Mouse (Mus musculus): Measurements from ENCODE around the gene Mamdc2.

The Mamdc2 gene

DNA sequence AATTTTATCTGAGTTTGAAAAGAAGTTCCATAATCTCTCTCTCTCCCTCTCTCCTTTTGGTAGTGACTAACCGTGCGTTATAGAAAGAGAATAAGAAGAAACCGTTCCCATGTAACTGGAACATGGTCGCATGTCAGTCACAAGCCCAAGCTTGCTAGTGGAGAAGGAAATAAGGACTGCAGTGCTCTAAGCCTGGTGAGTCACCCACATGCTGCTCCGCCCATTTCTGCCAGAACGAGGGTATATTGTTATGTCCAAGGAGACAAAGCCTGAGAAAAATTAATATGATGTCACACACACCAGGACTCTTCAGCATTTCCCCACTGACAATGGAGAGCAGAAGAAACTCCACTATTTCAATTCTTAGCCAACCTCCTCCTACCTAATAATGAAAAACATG is 93.5 kb downstream of the Mamdc2 start:
- no peak for DNase-seq

DNA sequence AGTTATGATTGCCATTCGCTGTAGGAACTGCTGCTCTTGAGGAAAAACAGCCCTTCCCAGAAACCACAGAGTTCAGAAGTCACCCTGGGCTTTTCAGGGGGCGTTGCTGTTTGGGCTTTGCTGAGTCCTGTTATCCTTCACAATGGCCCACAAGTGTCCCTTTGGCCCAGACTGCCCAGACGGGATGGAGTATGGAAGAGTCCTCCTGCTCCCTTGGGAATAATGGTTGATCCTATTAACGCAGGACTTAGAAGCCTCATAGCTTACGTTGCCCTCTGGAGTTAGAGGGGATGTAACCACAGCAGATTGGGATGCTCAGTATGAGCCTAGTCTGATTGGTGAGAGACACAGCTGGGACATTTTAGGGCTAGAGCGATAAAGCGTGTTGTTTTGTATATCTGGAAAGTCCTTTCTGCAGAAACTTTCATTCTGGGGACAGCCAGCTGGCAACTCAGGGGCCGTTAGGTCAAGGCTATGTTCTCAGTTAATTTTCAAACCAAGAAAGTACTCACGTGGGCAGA is 94.3 kb downstream of the Mamdc2 start:
- DNase-seq = peak; percentile 73

DNA sequence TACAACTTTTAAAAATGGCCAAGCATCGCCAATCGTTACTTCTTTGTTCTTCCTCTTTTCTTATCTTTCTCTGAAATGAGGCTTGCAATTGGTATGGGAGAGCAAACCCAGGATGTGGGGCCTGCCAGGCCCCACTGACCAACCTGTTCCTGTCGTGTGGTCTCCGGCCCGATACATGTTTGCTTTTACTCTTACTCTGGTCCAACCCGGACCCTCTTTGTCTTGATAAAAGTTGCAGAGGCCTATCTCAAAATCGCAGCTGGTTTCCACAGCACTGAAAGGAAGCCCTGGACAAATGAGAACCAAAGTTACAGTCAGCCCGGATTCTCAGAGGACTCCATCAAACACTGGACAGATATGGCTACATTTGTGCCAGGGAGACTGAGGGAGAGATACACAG is 95.1 kb downstream of the Mamdc2 start:
- DNase-seq = no peak

DNA sequence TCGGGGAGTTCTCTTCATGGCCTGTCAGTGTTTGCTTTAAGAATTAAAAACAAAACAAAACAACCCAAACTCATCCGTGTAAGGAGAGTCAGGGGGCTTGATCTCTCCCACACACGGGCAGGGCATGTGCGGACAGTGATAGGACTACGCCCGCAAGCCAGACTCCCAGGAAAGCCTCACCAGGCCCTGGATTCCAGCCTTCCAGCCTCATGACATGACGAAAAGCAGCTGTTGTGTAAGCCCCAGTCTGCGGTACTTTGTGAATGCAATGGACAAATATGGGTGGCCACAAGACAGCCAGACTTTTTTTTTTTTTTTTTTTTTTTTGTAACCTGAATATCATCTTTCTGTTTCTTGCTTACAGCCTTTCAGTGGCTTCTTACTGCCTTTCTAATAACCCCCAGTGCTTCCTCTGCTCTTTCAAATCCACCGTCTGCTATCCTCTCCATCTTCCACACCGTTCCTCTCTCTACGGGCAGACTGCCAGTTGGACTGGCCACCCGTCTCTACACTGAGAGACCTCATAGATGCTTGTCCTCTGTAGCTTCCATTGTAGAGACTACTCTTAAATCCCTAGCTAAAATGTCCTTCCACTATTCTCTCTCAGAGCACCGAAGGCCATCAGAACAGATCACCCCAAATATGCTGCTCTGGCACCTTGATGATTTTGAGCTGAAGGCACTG is 96.3 kb downstream of the Mamdc2 start:
- DNase-seq = no peak

DNA sequence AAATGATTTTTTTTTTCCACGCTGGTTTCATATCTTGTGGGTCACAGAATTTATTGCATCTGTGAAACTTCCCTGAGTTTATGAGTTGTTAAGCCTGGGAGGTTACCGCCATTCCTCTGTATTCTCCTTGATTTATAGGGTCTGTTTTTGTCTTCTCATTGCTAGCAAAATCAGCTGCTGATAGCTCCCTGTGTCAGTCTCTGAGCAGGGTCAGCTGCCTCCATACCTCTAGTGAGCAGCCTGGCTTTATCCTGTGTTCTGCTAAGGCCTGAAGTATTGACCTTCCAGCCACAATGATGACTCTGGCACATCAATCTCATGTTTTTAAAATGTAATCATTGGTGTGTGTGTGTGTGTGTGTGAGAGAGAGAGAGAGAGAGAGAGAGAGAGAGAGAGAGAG is 98.3 kb downstream of the Mamdc2 start:
- DNase-seq = no peak

DNA sequence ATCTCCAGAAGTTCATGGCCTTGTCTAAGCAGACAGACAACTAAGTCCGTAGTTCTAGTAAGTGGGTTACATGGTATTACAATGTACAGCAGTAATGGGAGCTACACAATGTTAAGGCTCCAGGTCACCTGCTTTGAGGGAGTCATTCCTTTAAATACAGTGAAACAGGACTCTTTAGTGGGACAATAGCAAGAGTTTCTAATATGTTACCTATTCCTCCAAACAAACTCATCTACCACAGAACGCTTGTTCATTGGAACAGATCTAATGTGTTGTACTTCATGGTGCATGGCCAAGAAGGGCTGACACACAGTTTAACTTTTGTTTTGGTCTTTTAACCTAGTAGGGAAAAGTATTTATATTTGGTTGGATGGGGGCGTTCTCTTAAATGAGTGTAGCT is 105.5 kb downstream of the Mamdc2 start:
- DNase-seq = peak; percentile 4

DNA sequence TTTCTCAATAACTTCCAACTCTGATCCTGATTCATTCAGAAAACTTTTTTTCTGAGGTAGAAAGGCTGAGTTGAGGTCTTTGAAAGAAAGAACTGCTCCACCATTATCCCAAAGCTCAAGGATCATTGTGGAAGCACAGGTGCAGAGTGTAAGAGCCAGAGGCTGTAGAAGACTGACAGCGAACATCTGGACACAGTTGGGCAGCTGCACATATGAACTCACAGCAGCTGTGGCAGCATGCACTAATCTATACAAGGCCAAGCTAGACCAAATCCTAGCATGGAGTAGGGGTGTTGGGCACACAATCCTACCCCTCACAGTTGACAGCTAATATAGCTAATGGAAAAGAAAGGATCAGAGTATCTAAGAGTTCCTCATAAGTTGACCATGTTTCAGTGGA is 115.4 kb downstream of the Mamdc2 start:
- DNase-seq = no peak

DNA sequence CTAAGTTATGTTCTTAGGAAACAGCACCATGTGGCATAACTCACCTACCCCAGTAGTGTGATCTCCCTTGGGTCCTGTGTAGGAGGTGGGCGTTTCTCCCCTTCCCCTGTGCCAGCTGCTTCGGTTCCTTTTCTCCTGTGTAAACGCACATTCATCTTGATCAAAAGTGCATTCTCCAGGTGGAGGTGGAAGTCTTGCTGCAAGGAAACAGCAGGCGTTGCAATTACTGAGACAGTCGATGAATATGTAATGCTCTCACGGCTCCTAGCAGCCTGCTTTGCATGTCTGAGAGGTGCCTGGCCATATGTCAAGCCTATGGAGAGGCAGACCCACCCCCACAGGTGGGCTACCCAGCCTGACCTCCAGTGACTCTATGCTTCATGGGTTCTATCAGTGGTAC is 117.4 kb downstream of the Mamdc2 start:
- DNase-seq = no peak

DNA sequence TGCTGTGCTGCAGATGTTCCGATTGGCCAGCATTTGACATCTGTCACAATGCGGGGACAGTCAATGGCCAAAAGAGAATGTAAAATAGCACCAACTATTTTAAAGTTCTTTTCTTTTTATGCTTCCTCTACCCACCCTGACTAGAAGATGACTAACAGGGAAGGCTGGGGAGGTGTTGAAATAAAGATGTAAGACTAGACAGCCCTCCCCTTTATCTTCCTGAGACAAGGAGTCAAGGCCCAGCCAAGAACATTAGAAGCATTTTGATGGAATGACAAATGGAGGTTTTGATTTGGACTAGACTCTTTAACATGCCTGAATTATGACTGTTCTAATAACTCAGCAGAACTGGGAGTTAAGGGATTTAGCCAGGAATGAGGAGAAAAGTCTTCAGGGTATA is 118.9 kb downstream of the Mamdc2 start:
- DNase-seq = no peak

DNA sequence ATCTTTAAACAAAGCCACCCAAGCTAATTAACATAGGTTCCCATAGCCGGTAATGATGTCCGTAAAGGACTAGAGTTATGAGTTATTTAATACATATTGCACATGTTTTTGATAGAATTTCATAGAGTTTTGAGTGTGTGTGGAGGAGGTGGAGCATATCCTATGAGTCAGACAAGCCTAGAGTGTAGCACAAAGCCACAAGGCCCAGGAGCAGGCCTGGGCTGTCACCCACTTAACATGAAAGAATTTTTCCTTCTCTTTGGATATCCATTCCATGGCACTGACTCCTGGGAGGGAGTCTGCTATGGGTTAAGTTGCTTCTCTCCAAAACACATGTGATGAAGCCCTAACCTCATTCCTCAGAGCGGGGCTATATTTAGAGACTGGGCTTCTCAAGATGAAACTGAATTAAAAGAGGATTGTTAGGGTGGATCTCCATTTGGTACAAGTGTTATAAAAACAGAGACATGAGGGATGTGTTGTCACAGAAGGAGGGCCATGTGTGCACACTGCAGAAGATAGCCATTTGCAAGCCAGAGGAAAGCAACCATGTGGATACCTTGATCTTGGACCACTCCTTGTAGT is 121.1 kb downstream of the Mamdc2 start:
- DNase-seq = no peak

DNA sequence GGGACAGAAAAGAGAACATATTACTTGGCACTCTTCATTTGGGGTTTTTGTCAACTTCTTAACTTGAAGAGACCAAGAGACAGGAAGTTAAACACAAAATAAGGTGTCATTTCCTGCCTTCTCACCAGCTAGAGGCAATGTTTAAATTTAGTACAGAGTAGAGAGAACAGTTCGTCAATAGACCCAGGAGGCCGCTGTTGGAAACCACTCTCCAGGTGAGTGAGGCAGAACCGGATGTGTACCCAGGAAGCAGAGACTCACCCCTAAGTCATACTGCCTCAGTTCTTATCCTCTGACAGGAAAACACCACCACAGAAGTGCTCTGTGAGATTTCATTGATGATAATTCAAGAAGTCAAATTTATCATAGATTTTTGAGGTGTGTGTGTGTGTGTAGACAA is 125.1 kb downstream of the Mamdc2 start:
- peak; percentile 3 for DNase-seq

DNA sequence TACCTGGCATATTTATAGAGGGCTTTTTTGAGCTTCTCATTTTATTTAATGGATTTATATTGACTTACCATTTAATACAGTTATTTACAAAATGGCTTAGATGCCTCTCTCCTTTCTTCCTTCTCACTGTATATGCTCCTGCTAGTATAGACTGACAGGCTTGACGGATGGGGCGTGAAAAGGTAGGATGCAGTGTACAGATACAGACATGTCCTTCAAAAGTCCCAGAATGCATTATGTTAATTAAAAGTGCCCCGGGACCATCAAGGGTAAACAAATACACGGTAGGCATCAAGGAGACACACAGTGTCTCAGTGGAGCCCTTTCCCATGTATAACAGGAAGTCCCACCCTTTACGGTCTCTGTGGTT is 130.3 kb downstream of the Mamdc2 start:
- DNase-seq = no peak

DNA sequence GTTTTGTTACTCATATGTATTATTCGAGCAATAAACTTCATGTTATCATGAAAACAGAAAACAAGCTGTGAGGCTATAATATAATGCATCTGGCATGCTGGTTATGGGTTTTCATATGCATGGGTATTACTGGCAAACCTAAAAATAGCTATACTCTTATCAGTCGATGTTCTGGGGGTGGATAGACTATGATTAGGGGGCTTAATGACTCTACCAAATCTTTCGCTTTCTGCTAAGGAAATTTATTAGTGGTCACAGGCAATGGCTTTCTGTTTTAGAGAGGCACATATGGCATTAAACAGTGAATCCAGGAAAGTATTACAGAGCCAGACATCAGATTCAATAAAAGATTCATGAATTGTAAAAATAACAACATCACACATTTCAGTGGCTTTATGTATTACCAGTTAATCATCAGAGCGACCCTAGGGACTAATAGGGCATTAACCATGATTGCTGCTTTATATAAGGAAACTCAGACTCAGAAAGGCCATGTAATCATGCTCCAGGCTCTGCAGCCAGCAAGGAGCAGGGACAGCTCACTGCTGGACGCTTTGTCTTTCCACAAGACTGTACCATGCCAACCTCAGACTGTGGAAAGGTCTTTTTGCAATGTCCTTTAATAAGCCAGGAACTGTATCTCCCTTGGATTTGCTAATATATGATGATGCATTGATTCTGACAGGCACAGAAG is 130.8 kb downstream of the Mamdc2 start:
- no peak for DNase-seq

DNA sequence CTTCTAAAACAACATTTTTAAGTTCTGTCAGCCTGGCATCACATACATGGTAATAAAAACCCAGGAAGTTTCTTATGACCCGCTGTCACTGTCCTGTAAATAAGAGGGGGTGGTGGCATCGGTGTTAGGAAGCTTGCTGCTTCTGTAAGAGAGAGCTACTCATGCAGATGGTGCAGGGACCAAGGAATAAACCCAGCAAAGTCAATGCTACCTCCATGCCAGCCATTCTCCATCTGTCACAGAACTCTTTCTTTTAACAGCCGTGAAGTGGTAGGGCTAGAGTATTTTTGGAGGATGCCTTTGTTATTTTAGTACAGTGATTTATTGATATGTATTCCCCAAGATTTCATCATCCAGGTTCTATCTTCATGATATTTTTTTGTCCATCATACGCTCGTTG is 131.4 kb downstream of the Mamdc2 start:
- DNase-seq = no peak

DNA sequence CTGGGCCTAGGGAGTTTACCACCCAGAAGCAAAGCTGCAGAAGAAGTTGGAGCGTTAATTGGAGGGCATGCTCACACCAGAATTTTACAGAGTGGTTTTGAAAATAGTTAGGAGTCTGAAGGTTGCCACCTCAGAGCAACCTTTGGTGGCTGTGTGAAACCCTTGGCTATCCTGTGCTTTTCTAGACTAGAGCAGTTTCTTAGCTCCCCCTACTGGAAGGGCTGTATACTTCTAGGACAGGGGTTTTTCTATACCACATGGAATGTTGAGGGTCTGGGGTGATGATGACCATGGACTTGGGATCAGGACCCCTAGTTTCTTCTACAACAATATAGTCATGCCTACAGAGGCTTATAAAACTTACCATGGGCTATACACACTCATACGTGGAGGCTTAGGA is 138.3 kb downstream of the Mamdc2 start:
- peak; percentile 18 for DNase-seq

DNA sequence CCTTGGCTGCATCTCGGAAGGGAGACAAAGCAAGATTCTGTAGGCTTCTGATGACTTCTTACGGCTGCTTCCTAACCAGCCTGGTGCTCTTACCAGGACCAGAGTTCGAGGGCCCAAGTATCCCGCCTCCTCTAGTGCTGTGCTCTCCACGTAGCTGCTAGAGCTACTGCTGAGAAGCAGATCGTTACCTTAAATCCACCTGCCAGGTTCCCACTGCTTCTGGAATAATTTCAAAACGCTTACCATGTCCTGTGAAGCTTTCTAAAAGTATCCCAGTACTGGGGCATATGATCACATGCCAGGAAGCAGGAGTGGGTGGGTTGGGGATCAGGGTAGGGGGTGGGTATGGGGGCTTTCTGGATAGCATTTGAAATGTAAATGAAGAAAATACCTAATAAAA is 141.6 kb downstream of the Mamdc2 start:
- DNase-seq = no peak

DNA sequence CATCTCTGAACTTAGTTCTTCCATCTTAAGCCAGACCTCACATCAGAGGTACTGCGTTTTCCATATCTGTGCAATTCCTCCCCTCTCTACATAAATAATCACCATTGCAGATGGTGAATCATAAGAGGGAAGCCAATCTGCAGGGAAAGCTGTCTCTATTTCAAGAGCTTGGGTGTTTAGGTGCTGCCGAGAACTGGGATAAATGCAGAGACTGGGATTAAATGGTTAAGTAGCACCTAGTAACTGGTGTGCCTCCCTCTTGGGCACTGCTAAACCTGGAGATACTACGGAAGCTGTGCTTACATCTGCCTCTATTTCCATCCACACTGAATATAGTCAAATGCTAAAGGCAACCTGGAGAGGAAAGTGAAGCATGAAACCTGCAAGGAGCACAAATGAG is 148.3 kb downstream of the Mamdc2 start:
- no peak for DNase-seq

DNA sequence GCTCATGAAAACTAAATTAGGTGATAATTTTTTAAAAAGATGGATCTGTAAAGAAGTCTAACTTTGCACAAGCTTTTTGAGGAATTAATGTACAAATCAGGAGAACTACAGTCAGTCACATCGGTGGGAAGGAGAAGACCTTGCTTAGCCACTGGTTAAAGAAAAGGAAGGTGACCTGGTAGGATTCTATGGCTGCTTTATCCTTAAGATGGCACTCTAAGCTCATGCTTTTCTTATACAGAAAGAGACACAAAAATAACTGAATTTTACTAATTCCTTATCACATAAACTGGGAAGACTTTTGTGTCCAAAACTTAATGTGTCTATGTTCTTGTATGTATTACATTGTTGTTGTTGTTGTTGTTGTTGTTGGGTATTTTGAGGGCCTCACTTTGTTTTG is 149.3 kb downstream of the Mamdc2 start:
- no peak for DNase-seq

DNA sequence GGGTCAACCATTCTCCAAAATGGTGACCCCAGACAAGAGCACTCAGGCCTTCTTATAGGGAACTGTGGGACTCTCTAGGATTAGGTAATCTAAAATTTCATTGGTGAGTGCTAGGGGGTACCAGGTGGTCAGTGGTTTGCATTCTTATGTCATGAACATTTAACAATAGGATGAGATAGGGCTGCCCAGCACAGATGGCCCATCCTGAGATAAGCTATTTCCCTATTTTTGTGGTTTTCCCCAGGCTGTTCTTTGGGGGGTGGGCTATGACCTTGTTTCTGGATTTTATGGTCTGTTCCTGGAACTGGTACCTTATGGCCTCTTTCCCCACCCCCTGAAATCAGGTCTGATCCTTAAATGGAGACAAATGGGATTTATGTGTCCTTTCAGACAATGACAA is 151.1 kb downstream of the Mamdc2 start:
- no peak for DNase-seq

DNA sequence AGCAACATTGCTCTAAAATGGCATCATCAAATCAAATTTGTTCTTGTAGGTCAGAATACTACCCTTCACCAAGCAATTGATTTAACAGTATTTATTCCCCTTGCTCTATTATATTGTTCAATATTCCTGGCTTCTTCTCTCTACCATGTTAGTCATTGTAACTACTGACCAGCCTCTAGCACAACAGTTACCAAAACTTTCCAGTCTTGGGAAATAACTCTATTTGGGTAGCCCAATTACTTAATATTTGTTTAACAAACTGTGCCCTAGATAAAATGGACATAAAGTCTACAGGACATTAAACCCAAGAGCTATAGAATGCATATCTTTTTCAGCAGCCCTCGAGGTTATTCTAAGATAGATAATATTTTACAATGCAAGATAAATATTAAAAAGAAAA is 159.0 kb downstream of the Mamdc2 start:
- no peak for DNase-seq

DNA sequence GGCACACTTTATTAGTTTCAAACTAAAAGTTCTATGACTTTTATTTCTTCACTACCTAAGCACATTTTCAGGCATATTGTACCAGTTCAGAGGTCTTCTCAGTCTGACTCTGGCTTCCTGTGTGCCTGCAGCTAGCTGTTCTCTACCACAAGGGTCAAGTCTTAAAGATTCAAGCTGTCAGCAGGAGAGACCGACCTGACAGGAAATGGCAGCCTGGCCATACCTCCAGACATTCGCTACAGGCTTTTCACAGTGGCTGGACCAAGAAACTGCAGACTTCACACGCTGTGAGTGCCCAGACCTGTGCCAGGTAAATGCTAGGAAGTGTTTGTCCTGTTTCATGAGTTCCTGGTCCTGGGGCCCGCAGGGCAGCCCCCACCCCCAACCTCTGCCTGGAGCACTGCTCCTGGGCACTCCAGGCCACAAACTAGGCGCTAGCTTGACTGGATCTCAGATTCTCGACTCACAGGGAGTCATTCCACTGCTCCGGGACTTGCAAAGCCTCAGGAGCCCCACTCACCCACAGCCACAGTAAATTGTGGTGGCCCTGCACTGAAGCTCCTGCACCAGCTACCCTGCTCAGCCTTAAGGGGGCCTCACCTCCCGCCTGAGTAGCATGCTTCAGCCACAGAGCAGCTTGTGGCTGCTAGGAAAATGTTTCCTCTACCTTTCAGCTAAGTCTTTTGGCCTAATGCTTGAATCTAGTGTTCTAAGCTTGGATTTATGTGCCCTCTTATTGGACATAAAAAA is 166.2 kb downstream of the Mamdc2 start:
- DNase-seq = no peak

DNA sequence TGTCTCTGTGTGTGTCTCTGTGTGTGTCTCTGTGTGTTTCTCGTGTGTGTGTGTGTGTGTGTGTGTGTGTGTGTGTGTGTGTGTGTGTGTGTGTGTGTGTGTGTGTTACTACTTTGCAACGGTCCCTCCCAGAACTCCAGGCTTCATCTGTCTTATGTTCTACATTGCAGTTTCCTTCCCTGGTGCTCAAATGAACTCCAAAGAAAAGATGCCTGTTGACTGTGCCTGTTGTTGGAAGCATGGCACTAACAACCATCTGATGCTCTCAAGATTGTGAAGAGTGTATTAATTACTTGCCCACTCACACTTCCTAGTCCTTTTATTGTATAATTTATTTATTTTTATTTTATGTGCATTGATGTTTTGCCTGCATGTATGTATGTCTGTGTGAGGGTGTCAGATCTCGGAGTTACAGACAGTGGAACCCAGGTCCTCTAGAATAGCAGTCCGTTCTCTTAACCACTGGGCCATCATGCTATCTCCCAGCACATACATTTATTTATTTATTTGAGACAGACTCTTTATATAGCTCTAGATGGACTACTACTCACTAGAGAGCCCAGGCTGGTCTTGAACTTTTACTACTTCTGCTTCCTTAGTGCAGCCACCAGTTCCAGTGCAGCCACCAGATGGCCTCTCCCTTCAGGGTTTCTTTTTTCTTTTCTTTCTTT is 174.1 kb downstream of the Mamdc2 start:
- no peak for DNase-seq

All from kidney, adult 9 months (tissue).